Mouse (Mus musculus) neural tube, embryonic 14.5 days (tissue): Measurements from ENCODE around the gene Gprc5d. TPM values are rescaled to one million over a fixed set of nuclear protein-coding genes. Genes with fewer than 3 reads are reported as not detected.

Source experiments
- ATAC-seq: fragments of 200-750 bp; cut with Nextera tagmentation; 2 replicates; pipeline ENCODE4 v1.8.0; 2017; ENCODE audit warnings: low read depth, mild to moderate bottlenecking, moderate TSS enrichment, moderate library complexity
- H3K27ac ChIP-seq: fragments of 300-500 bp; sonication (generic); 2 replicates; pipeline ENCODE4 v1.5.1; 2014; ENCODE audit warnings: low read depth, mild to moderate bottlenecking, control low read depth, low read length, moderate library complexity, mixed read lengths
- H3K27me3 ChIP-seq: fragments of 300-500 bp; sonication (generic); 2 replicates; pipeline ENCODE4 v1.6.1; 2014; ENCODE audit warnings: low read length; ENCODE audit not compliant: control insufficient read depth, insufficient read depth
- H3K36me3 ChIP-seq: fragments of 300-500 bp; sonication (generic); 2 replicates; pipeline ENCODE4 v1.6.1; 2014; ENCODE audit warnings: low read length, mixed read lengths; ENCODE audit not compliant: control insufficient read depth, insufficient read depth
- H3K4me1 ChIP-seq: fragments of 300-500 bp; sonication (generic); 2 replicates; pipeline ENCODE4 v1.6.1; 2014; ENCODE audit warnings: low read length; ENCODE audit not compliant: control insufficient read depth, insufficient read depth
- H3K4me2 ChIP-seq: fragments of 300-500 bp; sonication (generic); 2 replicates; pipeline ENCODE4 v1.6.1; 2014; ENCODE audit warnings: mild to moderate bottlenecking, low read depth, low read length, control low read depth
- H3K4me3 ChIP-seq: fragments of 300-500 bp; sonication (generic); 2 replicates; pipeline ENCODE4 v1.5.1; 2014; ENCODE audit warnings: low read depth, low read length, control low read depth, mixed read lengths
- H3K9ac ChIP-seq: fragments of 300-500 bp; sonication (generic); replicated peaks from 2 replicates; pipeline ENCODE4 v1.6.1; 2014; ENCODE audit warnings: low read depth, mild to moderate bottlenecking, control low read depth, low read length, mixed read lengths
- H3K9me3 ChIP-seq: fragments of 300-500 bp; sonication (generic); 2 replicates; pipeline ENCODE4 v1.6.1; 2016; ENCODE audit warnings: low read length; ENCODE audit not compliant: control insufficient read depth
- WGBS: fragments of 180-500 bp; shearing (Covaris S2); extraction: QIAGEN DNeasy Blood & Tissue Kit; methylation state at CpG from one replicate; pipeline ENCODE4 v1.1.7; 2014; 5-methylcytosine and 5-hydroxymethylcytosine counted together
- polyA plus RNA-seq: library from polyadenylated mRNA; unstranded; fragments of >200 nt; fragmentation: Nextera tagmentation; extraction: Ambion mirVana; gene quantifications from 2 replicates; pipeline ENCODE4 v1.2.1, GENCODE M21; 2014

The Gprc5d gene
- polyA plus RNA-seq, 1 experiment from 2014 or later = not detected

DNA sequence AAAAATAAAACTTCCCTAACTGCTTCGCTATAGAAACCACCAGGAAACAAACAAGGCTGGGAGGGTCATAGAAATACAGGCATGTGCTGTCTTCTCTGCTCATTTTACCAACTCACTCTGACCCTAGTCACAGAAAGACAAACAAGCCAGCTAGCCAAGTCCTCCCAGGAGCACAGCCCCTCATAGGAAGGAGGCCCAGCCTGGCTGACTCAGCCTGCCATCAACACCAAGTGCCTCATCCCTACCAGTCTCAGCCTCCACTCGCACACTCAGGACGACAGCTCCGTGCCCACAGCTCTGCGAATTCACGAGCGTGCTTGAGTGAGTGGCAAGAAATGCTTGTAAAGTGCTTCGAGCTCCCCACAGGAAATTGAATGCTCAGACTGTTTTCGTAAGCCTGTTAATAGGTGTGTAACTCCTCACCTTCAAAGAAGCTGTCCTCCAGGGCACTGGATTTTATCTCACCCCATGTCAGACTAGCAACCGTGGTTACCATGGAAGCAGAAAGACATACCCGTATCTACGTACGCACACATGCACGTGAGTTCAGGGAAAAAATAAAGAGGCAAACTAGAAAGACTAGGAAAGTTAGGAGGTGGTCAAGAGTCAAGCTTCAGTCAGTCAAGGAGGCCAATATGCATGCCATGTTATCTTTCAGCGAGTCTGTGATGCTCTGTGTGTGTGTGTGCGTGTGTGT lies 23.5 kb upstream of the Gprc5d start:
- Histone ChIP-seq H3K4me1 (no peaks in the 10 kb centered on the region), H3K9ac (no peak overlapping the region), H3K9me3 (no peaks in the 10 kb centered on the region), H3K27me3 (no peaks in the 10 kb centered on the region), H3K4me2 (no peak overlapping the region), H3K36me3 (no peaks in the 10 kb centered on the region), H3K27ac (no peak overlapping the region), H3K4me3 (no peak overlapping the region)
- 72% methylated on average over 16 of the region's 16 CpGs for WGBS
- ATAC-seq = no peak

DNA sequence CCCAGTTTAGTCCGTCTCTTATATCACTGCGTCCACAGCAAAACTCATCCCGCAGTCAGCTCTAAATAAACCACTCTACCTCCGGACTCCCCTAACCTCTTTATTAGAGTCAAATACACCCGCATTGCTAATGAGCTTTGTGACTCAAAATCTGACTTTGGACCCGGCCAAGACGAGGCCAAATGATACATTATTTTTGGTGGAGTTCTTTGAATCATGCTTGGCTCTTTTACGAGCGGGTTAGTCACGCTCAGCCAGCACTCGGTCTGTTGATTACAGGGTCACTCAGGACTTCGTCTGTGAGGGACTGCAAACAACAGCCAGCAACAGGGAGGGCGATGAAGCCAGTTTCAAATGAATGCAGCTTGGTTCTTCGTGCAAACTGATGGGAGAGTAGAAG lies 20.7 kb upstream of the Gprc5d start:
- 26% methylated on average over 14 of the region's 14 CpGs for WGBS
- no peak for ATAC-seq

DNA sequence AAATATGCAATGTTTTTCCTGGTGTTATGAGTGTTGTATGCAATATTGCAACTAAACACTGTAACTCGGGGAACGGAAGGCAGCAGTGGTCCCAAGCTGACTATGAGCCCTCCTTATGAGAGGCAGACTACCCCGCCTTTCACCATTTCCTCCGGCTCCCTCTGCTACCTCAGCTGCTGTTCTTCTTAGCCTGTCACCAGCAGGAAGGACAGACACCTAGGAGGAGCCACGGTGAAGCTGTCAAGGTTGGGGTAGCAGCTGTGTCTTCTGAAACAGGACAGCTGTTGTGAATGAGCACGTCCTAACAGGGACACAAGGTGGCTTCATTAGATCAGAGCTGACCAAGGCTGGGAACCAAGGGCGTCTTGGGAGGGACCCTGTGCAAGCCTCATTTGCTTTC lies 20.1 kb upstream of the Gprc5d start:
- no peak for ATAC-seq

More for the DNA sequence above, 20.7 kb upstream of the Gprc5d start:
- Histone ChIP-seq H3K9ac (no peak overlapping the region), H3K27ac (no peak overlapping the region), H3K4me2 (no peak overlapping the region), H3K4me3 (no peak overlapping the region), H3K27me3 (no peaks in the 10 kb centered on the region), H3K4me1 (no peaks in the 10 kb centered on the region), H3K9me3 (no peaks in the 10 kb centered on the region), H3K36me3 (no peaks in the 10 kb centered on the region)

DNA sequence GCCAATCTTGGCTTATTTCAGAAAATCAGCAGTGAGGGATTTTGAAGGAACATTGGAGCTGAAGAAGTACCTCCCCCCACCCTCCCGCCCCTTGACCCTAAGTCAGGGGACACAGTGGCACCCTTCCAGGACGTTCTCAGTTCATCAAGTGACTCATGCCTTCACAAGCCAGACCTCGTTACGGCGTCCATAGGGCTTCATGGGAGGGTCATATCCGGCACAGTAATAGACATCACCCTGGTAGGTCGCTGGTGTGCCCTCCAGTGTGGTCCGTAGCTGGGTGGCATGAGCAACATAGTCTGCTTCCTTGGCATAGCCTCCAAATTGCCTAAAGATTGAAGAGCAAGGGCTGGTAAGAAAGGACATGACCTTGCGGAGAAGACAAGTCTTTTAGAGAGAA lies 19.7 kb upstream of the Gprc5d start:
- WGBS = 83% methylated on average over 9 of the region's 9 CpGs
- Histone ChIP-seq H3K9me3 (no peaks in the 10 kb centered on the region), H3K4me1 (no peaks in the 10 kb centered on the region)

More for the DNA sequence above, 20.1 kb upstream of the Gprc5d start:
- Histone ChIP-seq H3K4me2 (no peak overlapping the region), H3K4me1 (no peaks in the 10 kb centered on the region), H3K9ac (no peak overlapping the region), H3K36me3 (no peaks in the 10 kb centered on the region), H3K27ac (no peak overlapping the region), H3K9me3 (no peaks in the 10 kb centered on the region), H3K27me3 (no peaks in the 10 kb centered on the region), H3K4me3 (no peak overlapping the region)
- 54% methylated on average over 7 of the region's 7 CpGs for WGBS

DNA sequence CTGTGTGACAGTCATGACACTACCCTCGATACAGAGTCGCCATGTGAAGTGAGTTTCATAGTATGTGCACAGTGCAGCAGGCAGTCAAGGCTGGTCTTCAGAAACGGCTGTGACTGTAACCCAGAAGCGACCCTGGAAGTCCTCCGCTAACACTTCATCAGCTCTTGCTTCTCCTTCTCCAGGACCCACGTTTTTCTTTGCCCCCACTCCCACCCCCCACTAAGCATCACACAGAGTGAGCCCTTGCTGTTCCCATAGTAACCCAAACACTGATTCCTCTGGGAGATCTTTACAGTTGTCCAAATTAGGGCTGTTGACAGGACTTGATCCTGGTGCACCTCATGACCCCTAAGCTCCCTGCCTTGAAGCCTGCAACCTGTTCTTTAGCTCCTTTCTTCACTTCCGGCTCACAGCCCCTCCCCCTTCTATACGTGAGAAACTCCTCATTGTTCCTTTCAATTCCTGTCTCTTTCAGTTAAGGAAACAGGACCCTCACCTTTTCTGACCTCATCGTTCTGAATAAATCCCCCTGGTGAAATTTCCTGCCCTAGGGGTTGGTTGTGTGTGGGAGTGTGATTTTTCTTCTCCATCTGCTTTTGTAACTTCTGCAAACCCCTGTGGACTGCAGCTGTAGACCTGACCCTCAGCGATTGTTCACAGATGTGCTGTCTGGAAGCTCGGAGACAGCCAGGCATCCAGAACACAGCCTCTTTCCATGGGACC lies 18.5 kb upstream of the Gprc5d start:
- H3K4me1 ChIP-seq = no peaks in the 10 kb centered on the region
- no peak overlapping the region for H3K27ac ChIP-seq
- H3K4me2 ChIP-seq = no peak overlapping the region
- H3K9me3 ChIP-seq = no peaks in the 10 kb centered on the region
- H3K27me3 ChIP-seq = no peaks in the 10 kb centered on the region
- 38% methylated on average over 11 of the region's 11 CpGs for WGBS
- no peak overlapping the region for H3K4me3 ChIP-seq
- H3K36me3 ChIP-seq = no peaks in the 10 kb centered on the region
- ATAC-seq = no peak
- H3K9ac ChIP-seq = no peak overlapping the region

More for the DNA sequence above, 19.7 kb upstream of the Gprc5d start:
- no peak overlapping the region for H3K4me2 ChIP-seq
- no peaks in the 10 kb centered on the region for H3K36me3 ChIP-seq
- no peak overlapping the region for H3K27ac ChIP-seq
- H3K9ac ChIP-seq = no peak overlapping the region
- H3K4me3 ChIP-seq = no peak overlapping the region
- ATAC-seq = no peak
- H3K27me3 ChIP-seq = no peaks in the 10 kb centered on the region

DNA sequence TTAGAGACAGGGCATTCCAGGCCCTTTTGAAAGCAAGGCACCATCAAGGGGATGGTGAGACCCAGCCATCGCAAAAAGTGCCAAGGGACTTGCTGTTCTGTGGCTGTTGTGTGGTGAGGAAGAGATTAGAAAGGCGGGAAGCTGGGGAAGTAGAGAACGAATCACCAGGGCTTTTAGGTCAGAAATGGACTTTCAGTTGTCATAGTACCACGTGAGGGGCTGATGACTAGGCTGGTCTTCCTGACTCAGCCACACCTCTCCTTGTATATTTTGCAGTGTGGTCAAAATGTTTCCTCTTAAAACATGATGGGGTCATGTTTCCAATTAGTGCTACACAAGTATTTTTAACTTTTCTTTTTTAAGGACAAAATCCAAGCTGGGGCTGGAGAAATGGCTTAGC lies 17.7 kb upstream of the Gprc5d start:
- H3K4me2 ChIP-seq = no peak overlapping the region
- H3K9ac ChIP-seq = no peak overlapping the region
- H3K4me1 ChIP-seq = no peaks in the 10 kb centered on the region
- 88% methylated on average over 4 of the region's 4 CpGs for WGBS
- no peak overlapping the region for H3K4me3 ChIP-seq
- ATAC-seq = no peak
- no peaks in the 10 kb centered on the region for H3K36me3 ChIP-seq
- no peaks in the 10 kb centered on the region for H3K27me3 ChIP-seq
- no peaks in the 10 kb centered on the region for H3K9me3 ChIP-seq
- no peak overlapping the region for H3K27ac ChIP-seq

DNA sequence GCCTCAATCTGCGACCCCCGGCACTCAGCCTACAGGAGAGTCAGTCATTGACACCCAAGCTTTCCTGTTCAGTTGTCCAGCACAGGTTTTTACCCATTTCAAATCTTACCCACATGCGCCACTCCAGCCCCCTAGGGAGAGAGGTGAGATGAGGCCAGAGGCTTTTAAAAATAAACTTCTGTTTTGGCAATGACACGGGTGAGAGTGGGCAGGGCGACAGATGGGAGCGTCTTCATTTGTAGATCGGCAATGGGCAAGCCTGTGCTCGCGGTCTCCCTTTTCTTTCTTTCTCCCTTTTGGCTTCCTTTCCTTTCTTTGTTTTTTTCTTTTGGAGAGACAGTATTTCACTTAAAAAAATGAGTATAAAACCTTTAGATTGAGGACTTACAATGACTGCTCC lies 15.4 kb upstream of the Gprc5d start:
- H3K4me2 ChIP-seq = no peak overlapping the region
- no peaks in the 10 kb centered on the region for H3K36me3 ChIP-seq
- H3K9me3 ChIP-seq = no peaks in the 10 kb centered on the region
- H3K27ac ChIP-seq = no peak overlapping the region
- no peak overlapping the region for H3K9ac ChIP-seq
- H3K4me1 ChIP-seq = no peaks in the 10 kb centered on the region
- 96% methylated on average over 9 of the region's 9 CpGs for WGBS
- H3K4me3 ChIP-seq = no peak overlapping the region
- no peaks in the 10 kb centered on the region for H3K27me3 ChIP-seq
- ATAC-seq = no peak

DNA sequence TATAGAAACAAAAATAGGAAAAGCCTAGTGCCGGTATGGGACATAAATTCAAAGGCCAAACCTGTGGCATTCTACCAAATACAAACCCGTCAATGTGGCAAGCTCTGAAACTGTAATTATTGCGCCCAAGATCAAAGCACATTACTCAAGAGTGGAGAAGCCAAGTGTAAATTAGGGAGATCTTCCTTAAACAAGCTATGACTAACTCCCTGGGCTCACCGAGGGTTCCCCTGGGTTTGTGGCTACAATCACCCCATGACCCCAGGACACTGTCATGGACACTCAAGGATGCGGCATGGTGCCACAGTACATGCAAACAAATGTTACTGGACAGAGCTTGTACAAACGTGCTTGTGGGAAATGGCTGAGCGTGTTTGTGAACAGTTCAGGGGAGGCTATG lies 15.0 kb upstream of the Gprc5d start:
- Histone ChIP-seq H3K4me3 (no peak overlapping the region), H3K4me1 (no peaks in the 10 kb centered on the region), H3K9me3 (no peaks in the 10 kb centered on the region), H3K36me3 (no peaks in the 10 kb centered on the region), H3K9ac (no peak overlapping the region), H3K4me2 (no peak overlapping the region), H3K27ac (no peak overlapping the region), H3K27me3 (no peaks in the 10 kb centered on the region)
- no peak for ATAC-seq
- WGBS = 84% methylated on average over 7 of the region's 7 CpGs

DNA sequence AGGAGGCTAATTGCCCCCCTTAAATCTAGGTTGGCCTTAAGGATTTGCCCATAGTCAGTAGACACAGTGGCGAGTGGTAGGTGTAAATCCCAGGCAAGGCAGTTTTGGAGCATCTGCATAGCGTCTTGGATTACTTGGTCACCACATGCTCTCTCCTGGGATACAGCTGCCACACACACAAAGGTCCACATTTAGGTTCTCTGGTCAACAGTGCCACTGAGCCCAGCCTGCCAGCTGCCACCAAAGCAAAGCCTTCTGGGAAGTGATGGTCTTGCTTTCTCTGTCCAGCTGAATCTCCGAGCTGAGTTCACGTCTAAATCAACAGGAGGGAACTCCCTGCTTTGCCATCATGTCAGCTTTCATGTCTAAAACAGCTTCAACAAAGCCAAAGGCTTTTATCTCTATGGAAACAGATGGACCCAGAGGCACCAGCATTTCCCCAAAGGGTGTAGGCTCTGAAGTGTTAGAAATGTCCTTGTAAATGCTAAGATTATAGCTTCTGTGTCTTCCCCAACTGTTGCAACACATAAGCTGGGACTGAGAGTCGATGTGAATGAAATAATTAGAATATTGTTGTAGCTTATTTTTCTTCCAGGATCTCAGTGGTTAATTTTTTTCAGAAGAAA lies 6.8 kb upstream of the Gprc5d start:
- no peaks in the 10 kb centered on the region for H3K36me3 ChIP-seq
- ATAC-seq = no peak
- no peak overlapping the region for H3K27ac ChIP-seq
- H3K9ac ChIP-seq = no peak overlapping the region
- H3K4me2 ChIP-seq = no peak overlapping the region
- no peaks in the 10 kb centered on the region for H3K27me3 ChIP-seq
- 58% methylated on average over 5 of the region's 5 CpGs for WGBS
- no peaks in the 10 kb centered on the region for H3K9me3 ChIP-seq
- H3K4me3 ChIP-seq = no peak overlapping the region
- no peaks in the 10 kb centered on the region for H3K4me1 ChIP-seq
